Mouse (Mus musculus): ENCODE results near the gene Clip2.

Gene Clip2

DNA sequence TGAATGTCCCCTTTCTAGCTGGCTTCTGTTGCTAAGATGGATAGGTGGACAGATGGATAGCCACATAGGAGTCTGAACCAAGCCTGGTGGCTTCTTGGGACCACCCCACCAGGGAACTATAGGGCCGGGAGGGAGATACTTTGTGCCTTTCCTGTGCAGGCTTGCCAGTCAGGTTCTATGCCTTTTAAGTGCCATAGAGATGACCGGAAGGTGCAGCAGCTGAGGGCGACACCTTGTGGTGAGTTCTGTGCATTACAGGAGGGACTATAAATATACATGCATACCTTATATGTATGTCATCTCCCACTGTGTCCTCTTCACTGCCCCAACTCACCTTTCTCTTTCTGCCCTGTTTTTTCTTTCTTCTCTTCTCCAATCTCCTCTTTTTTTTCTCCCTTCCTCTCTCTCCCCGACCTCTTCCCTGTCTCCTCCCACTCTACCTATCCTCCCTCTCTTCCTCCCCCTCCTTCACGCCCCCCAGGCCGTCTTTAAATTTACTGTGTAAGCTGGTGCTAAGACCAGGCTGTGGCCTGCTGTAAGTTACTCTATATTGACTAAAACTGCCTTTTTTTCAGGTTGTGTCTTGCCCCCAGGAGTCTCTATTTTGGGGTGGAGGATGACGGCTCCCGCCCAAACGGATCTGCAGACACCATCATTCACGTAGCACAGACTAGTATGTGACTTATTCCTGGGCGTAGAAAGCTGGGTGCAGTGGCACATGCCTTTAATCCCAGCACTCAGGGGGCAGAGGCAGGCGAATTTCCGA is 66.2 kb downstream of the Clip2 start:
- peak; percentile 87 for DNase-seq

DNA sequence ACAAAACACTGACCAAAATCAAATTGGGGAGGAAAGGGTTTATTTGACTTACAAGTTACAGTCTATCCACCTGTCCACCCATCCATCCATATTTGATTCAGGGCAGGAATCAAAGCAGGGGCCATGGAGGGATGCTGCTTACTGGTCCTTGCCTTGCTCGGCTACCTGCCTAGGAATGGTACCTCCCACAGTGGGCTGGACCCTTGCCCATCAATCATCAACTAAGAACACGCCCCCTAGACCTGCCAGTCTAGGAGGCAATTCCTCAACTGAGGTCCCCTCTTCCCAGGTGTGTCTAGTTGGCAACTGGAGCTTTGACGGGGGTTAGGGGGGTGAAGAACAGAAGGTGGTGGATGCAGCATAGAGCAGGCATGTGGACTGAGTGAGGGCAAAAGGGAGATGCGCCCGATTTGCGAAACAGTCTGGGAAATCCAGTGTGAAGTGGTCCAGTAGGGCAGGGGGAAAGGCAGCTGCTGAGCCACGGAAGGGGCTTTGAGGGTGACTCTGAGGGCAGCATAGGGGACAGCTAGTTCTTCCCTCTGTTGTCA is 67.0 kb downstream of the Clip2 start:
- peak; percentile 86 for DNase-seq

DNA sequence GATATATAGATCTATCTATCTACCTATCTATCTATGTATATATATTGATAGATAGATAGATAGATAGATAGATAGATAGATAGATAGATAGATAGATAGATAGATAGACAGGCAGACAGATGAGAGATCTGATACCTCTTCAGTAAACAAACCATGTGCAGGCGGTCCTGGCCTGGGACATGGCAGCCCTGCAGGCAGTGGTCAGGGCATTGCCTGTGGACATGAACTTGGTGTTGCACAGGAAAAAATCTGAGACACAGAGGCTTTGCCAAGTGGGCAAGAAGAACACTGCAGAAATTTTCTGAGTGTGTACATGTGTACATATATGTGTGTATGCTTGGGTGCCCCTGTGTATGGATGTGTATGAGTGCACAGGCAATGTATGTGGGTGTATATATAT is 68.9 kb downstream of the Clip2 start:
- DNase-seq = peak; percentile 76

DNA sequence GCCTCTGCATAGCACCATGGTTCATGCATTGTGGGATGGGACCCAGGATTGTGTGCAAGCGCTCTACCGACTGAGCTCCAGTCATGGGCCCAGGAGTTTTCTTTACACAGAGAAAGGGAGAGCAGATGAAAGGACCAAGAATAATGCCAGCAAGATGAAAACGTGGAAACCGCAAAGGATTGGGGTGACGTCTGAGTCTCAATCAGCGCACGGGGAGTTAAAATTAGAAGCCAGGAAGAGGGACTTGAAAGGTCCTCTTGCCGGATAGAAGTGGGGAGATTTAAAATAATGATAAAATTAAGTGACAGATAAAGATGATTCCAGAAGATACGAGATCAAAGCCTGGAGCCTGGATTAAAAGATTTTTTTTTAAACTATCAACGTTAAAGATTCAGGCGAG is 69.9 kb downstream of the Clip2 start:
- DNase-seq = peak; percentile 51

DNA sequence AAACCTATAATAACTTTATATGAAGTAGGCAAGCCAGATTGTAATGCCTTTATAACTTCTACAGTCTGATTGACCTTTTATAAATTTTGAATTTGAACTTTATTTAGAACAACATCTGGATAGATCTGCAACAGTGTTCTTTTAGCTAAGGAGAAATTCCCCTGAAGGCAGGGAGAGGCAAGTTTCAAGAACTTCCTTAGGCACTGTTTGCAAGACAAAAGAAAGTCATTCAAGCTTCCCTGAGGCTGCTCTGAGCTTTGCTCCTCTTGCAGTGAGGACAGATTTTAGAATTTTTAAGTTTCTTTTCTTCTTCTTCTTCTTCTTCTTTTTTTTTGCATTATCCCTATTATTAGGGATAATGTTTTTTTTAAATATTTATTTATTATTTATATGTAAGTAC is 73.3 kb downstream of the Clip2 start:
- DNase-seq = peak; percentile 34

DNA sequence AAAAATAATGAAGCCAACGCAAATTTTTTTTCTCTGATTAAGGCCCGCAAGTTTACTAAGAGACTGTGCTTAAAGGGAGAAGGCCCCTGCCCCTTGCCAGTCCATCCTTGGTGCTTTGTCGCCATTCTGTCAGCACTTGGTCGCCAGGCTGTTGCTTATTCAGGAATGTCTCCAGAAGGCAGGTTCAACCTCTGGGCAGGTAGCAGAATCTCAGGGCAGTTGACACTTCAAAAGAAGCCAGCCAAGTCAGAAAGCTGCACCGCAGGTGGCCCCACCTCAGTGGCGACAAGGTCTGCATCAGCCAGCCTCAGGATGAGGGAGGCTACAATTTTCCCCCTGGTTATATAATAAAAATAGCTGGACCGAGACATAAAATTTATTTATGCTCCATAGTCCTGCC is 76.5 kb downstream of the Clip2 start:
- DNase-seq = peak; percentile 62

DNA sequence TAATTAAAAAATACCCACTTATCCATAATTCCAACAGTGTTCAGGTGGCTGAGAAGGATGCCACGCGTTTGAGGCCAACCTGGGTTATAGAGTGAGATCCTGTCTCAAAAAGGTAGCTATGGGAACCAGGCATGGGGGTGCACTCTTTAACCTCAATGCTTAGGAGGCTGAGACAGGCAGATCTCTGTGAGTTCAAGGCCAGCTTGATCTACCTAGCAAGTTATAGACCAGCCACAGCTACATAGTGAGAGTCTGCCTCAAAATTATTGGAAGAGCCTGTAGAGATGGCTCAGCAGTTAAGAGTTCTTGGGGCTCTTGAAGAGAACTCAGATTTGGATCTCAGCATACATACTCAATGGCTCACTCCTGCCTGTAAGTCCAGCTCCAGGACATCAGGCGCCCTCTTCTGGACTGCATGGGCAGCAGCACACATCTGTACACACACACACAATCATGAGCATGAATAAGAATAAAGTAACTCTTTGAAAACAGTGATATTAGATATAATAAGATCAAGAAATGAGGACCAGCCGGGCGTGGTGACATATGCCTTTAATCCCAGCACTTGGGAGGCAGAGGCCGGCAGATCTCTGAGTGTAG is 77.1 kb downstream of the Clip2 start:
- DNase-seq = peak; percentile 73

DNA sequence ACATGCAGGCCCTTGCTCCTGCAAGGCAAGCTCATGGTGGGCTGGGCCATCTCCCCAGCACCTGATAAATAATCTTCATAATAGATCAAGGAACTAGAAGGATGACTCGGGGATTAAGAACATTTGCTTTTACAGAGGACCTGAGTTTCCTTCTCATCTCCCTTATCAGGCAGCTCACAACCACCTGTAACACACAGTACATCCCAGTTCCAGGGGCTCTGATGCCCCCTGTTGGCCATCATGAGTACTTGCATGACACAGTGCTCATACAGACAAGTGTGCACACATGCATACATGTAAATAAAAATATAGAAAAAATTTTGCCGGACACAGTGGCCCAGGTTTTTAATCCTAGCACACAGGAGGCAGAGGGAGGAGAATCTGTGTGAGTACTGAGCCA is 78.3 kb downstream of the Clip2 start:
- DNase-seq = no peak

DNA sequence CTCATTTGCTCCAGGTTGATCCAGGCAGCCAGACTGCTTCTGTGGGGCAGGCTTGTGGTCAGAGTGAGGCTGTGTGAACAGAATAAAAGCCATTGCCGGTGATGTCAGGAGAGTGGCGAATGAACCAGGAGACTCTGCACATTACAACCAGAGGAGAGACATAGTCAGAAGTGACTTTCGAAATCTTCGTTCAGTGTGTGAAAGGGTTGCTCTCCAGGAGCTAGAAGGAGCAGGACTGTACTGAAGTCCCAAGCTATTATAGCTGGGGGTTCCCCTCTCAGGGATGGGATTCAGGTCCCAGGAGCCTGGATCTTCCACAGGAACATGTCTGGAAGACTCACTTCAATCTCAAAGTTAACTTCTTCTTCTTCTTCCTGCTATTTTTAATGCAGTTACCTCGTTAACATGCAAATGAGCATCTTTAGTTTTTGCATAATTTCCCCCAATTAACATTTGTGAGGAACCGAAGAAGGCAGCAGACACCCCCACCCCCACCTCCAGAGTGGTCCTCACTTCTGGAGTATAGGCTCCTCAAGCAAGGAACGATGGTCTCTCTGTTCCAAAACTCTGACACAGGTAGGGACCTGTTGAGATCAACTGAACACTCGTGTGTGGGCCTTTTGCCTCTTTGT is 81.6 kb downstream of the Clip2 start:
- peak; percentile 73 for DNase-seq

DNA sequence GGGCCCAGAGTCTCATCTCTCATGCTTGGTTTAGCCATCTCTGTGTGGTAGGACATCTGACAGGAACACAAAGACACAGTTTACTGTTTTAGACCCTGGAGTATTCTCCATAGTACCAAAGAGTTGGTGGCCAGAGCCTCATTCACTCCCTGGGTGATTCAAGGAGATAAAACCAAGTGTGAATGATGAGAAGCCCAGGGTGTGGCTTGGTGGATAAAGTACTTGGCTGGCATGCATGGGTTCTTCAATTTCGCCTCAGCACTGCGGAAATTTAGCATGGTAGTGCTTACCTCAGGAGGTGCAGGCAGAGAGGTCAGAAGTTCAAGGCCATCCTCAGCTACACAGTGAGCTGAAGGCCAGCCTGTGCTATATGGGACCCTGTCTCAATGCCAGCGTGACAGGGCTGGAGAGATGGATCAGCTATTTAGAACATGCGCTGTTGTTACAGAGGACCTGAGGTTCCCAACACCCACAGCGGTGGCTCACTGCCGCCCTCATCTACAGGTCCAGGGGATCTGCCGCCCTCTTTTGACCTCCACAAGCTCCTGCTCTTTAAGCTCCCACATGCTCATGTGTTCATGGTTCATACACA is 82.6 kb downstream of the Clip2 start:
- peak; percentile 60 for DNase-seq

DNA sequence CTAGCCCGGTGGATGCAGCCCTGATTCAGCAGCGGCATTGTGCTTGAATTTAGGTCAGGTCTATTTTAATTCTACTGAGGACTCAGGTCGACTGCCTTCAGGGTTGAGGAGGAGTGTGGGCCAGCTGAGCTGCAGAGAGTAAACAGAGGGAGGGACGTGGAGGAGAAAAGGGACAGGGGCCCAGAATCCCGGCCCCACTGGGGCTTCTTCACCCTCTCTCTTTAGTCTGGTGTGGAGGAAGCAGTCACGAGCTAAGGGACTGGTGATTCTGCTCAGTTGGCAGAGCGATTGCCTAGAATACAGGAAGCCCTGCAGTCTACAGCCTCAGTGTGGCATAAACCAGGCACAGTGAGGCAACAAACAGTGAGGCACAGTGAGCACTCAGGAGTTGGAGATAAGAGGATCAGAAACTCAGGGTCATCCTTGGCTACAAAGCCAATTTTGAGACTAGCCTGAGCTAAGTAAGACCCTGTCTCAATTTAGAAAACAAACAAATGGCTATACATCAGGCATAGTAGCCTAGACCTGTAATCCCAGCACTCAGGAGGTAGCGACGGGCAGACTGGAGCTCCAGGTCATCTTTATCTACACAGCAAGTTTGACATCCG is 84.0 kb downstream of the Clip2 start:
- peak; percentile 87 for DNase-seq

DNA sequence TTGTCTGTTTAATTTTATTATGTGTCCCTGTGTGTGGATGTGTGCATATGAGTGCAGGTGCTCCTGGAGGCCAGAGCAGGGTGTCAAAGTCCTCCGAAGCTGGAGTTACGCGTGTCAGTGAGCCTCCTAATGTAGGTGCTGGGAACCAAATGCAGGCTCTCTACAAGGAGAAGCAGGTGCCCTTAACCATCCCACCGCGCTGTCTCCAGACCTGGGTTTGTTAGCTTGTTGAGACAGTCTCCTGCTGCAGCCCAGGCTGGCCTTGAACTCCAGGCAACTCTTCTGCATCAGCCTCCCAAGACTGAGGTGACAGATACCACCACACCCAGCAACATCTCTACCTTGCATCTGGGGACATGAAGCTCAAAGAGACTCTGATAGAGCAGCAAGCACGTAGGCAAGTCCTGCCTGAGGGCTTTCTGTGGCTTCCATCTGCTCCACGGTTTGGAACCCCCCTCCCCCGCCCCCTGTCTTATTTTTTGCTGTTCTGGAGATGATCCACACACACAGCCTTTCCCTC is 85.1 kb downstream of the Clip2 start:
- DNase-seq = peak; percentile 70

DNA sequence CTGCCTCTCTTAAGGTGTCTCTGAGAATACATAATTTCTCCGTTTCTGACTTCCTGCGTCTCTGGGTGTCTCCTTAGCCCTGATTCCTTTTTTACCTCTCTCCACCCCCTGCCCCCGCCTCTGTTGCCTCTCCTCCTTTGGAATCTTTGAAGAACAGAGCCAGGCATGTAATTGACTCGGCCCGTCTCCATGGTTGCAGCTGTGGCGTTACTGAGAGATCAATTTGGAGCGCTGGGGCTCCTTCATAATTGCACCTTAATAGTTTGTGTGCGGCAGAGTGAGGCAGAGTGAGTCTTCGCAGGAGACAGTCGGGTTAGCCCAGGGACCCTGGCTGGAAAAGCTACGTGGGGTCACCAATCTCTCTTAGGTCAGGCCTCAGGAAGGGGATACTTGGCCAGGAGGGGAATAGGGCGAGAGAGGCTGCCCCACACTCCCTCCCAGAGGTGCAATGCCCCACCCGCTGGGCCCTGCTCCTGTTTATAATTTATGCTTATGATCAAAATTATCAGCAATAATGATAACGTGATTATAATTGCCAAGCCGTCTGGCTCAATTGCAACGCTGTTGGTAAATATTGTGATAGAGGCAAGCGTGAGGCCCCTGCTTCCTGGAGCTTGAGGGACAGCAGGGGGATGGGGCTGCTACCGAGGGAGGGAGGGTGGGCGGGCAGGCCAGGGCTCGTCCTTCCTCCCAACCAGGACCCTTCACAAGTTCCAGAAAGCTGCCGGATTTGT is 85.8 kb downstream of the Clip2 start:
- peak; percentile 48 for DNase-seq

DNA sequence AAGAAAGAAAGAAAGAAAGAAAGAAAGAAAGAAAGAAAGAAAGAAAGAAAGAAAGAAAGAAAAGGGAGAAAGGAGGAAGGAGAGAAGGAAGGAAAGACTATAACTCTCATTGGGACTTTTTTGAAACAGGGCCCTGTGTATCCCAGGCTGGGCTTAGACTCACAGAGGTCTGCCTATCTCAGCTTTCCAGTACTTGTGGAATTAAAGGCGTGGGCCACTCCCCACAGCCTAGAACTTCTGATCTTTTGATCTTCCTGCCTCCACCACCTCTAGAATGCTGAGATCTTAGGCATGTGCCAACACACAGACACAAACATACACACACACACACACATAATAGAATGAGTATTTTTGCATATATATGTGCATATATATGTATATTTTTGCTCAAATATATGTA is 87.0 kb downstream of the Clip2 start:
- peak; percentile 8 for DNase-seq

DNA sequence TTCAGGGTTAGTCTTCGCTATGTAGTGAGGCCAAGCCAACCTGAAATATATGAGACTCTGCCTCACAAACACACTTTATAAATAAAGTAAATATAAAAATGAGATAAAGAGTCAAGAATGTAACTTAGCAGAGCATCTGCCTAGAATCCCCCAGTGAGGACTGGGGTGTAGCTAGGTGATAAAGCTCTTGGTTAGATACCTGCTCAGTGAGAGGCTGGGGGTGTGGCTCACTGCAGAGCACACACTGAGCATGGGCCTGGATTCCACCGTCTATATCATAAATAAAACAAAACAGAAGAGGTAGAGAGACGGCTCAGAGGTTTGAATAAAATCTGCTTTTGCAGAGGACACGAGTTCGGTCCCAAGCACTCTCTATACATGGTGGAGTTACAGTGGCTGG is 88.0 kb downstream of the Clip2 start:
- peak; percentile 29 for DNase-seq

DNA sequence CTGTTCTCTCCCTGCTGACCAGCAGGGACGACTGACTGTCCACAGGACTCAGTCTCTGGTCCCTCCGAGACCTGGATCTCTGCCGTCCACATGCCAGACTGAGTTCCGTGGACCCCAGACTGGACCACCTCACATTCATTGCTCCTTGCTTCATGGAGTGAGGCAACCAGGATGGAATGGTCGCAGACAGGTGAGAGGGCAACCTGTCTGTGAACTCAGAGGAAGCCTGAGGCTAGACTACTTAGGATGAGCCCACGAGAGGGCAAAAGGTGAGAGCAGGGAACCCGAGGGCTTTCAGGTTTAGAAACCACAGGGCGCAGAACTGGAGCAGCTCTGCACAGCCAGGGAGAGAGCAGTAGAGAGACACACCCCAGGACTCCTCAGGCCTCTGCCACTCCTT is 89.5 kb downstream of the Clip2 start:
- peak; percentile 70 for DNase-seq

DNA sequence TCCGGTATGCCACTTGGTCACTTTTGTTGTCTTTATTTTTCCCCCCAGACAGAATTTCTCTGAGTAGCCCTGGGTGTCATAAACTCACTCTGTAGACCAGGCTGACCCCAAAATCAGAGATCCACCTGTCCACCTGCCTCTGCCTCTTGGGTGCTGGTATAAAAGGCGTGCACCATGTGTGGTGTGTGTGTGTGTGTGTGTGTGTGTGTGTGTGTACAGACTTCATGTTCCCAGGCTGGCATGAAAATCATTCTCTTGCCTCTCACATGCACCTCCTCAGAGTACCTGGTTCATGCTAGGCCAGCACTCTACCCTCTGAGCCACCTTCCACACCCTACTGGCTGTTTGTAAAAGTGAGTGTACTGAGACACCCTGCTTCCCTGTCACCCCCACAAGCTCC is 89.9 kb downstream of the Clip2 start:
- DNase-seq = peak; percentile 66

DNA sequence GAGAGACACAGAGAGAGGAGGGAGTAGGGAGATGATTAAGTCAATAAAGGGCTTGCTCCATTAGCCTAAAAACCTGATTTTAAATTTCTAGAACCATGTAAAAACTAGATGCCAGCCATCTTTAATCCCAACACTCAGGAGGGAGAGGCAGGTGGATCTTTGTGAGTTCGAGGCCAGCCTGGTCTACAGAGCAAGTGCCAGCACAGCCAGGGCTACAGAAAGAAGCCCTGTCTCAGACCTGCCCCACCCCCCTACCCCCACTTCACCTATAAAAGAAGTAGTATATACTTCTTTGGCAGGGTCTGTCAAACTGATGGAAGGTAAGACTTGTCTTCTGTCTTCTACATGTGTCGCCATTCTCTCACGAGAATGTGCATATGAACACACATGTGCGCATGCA is 91.7 kb downstream of the Clip2 start:
- peak; percentile 76 for DNase-seq

DNA sequence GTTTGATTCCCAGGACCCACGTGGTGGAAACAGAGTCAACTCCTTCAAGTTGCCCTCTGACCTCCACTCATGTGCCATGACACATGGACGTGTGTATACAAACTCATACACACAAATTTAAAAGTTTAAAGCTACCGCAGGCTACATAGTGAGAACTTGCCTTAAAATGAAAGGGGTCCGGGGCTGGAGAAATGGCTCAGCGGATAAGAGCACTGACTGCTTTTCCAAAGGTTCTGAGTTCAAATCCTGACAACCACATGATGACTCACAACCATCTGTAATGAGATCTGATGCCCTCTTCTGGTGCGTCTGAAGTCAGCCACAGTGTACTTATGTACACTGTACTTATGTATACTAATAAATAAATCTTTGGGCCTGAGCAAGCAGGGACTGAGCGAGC is 93.1 kb downstream of the Clip2 start:
- DNase-seq = peak; percentile 67

DNA sequence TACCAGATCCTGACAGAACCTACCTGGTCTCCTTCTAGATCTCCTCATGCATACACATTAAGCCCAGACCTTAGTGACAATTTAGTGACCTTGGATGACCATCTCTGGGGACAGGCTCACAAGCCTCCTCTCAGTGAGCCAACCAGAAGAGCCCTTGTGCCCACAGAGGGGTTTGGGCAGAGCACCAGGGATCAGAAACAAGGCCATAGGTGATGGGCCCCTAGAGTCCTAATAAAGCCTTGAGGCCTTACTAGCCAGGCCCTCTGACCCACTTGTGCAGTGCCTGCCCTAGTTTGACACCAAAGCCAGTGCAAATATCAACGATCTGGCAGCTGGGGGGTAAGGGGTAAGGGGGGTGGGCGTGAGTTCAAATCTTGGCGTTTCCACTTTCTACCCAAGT is 93.8 kb downstream of the Clip2 start:
- DNase-seq = peak; percentile 86

DNA sequence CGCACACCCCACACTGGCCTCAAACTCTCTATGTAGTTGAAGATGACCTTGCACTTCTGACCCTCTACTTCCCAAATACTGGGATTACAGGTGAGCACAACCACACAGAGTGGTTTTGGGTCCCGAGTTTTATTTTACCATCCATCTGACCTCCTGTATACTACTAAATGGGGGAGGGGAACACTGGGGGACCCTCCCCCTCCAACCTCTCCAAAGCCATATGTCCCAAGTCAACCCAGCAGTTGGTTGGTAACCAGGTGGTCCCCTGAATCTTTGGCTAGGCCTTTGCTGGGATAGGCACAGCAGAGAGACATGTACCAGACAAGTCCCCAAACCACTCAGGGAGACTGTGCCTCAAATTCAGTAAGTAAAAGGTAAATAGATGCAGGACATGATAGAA is 94.9 kb downstream of the Clip2 start:
- DNase-seq = peak; percentile 72

DNA sequence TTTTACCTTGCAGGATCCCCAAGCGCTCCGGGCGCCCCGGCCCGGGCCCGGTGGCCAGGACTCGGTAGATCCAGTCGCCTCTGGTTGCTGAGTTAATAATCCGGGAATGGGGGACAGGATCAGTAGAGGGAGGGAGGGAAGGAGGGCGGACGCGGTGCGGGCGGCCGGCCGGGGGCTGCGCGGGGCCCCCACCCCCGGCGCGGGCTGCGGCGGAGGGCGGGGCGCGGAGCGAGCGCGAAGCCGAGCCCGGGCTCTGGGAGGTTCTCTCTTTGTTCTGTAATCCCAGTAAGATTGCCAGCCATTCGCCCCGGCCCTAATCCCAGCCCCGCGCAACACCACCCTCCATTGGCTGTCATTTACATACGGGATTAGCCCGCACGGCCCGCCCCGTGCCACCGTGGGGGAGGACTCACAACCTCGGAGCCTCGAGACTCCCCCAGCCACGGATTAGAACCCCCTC is 95.7 kb downstream of the Clip2 start, which contains the start of gene Gtf2ird1:
Gtf2ird1 (minus strand) TSS at position 214 of the 460 bp plus-strand sequence.
- peak; percentile 98 for DNase-seq

Measured in heart, adult 11 months (tissue).